Mouse (Mus musculus) heart, embryonic 10.5 days (tissue): ENCODE data around the gene Slc39a3. TPM values are rescaled to one million over a fixed set of nuclear protein-coding genes. Genes with fewer than 3 reads are reported as not detected.
"Not testable (repeated sequence)": the region's sequence is repeated elsewhere in the genome, so short reads cannot be mapped to it uniquely, and the experiment has no call there.

Experiments
- DNase-seq: peaks from one replicate; pipeline ENCODE4 v3.0.0-alpha.2; 2017; ENCODE audit warnings: low spot score
- H3K27ac ChIP-seq: fragments of 300-500 bp; sonication (generic); 2 replicates; pipeline ENCODE4 v1.5.1; 2016; ENCODE audit warnings: mild to moderate bottlenecking
- H3K27me3 ChIP-seq: fragments of 300-500 bp; sonication (generic); 2 replicates; pipeline ENCODE4 v1.6.1; 2016; ENCODE audit warnings: mild to moderate bottlenecking; ENCODE audit not compliant: poor library complexity, insufficient read depth, severe bottlenecking
- H3K36me3 ChIP-seq: fragments of 300-500 bp; sonication (generic); 2 replicates; pipeline ENCODE4 v1.6.1; 2016; ENCODE audit warnings: mild to moderate bottlenecking, moderate library complexity
- H3K4me1 ChIP-seq: fragments of 300-500 bp; sonication (generic); 2 replicates; pipeline ENCODE4 v1.6.1; 2016; ENCODE audit warnings: mild to moderate bottlenecking
- H3K4me3 ChIP-seq: fragments of 300-500 bp; sonication (generic); 2 replicates; pipeline ENCODE4 v1.5.1; 2016; ENCODE audit warnings: mild to moderate bottlenecking, moderate library complexity
- H3K9me3 ChIP-seq: fragments of 300-500 bp; sonication (generic); 2 replicates; pipeline ENCODE4 v1.6.1; 2016; ENCODE audit warnings: mild to moderate bottlenecking, moderate library complexity
- WGBS: fragments of 180-500 bp; shearing (Covaris S2); methylation state at CpG from one replicate; pipeline ENCODE4 v1.1.7; 2016; 5-methylcytosine and 5-hydroxymethylcytosine counted together
- polyA plus RNA-seq: library from polyadenylated mRNA; unstranded; fragments of >200 nt; fragmentation: Nextera tagmentation; extraction: Ambion mirVana; gene quantifications from 2 replicates; pipeline ENCODE4 v1.2.1, GENCODE M21; 2016

The Slc39a3 gene
- polyA plus RNA-seq, 1 experiment from 2014 or later: 10.7 TPM

DNA sequence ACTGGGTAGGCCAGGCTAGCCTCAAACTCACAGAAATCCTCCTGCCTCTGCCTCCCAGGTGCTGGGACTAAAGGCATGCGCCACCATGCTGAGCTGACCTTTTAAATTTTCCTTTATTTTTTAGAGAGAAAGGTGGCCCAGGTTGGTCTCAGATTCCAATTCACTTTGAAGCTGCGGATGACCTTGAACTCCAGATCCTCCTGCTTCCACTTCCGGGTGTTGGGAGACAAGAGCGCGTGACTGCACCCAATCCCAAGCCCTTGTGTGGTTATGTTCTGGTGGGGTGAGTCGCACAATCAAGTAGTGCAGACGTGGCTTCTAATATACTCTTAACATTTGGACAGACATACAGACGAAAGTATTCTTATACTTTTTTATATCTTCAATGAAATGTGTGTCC is 40.7 kb downstream of the Slc39a3 start:
- no peak overlapping the region for H3K4me3 ChIP-seq
- peaks cover 58% of the 10 kb centered on the region for H3K27me3 ChIP-seq
- DNase-seq: no peak
- WGBS: 91% methylated on average over 8 of the region's 8 CpGs
- no peaks in the 10 kb centered on the region for H3K36me3 ChIP-seq
- no peak overlapping the region for H3K27ac ChIP-seq
- peaks cover 34% of the 10 kb centered on the region for H3K4me1 ChIP-seq
- no peaks in the 10 kb centered on the region for H3K9me3 ChIP-seq

- H3K36me3 ChIP-seq: no peaks in the 10 kb centered on the region
- peaks cover 21% of the 10 kb centered on the region for H3K4me1 ChIP-seq
- no peaks in the 10 kb centered on the region for H3K9me3 ChIP-seq
- H3K27ac ChIP-seq: no peak overlapping the region
- no peak for DNase-seq
- H3K4me3 ChIP-seq: peak overlapping the region; percentile 39; the same call in 1 of the 2 replicates
- WGBS: 10% methylated on average over 21 of the region's 21 CpGs
- peaks cover 52% of the 10 kb centered on the region for H3K27me3 ChIP-seq
These were observed 42.1 kb downstream of the Slc39a3 start for GRCm38 (mm10) chr10:80995091-80995632.

GRCm38 (mm10) chr10:80994621-80995020 is 42.6 kb downstream of the Slc39a3 start:
- Histone ChIP-seq H3K36me3 (no peaks in the 10 kb centered on the region), H3K4me1 (peaks cover 16% of the 10 kb centered on the region), H3K9me3 (no peaks in the 10 kb centered on the region), H3K27ac (peak overlapping the region; percentile 3; the same call in 1 of the 2 replicates), H3K27me3 (peaks cover 51% of the 10 kb centered on the region), H3K4me3 (peak overlapping the region; percentile 39; the same call in 1 of the 2 replicates)
- no peak for DNase-seq
- 50% methylated on average over 4 of the region's 4 CpGs for WGBS

DNA sequence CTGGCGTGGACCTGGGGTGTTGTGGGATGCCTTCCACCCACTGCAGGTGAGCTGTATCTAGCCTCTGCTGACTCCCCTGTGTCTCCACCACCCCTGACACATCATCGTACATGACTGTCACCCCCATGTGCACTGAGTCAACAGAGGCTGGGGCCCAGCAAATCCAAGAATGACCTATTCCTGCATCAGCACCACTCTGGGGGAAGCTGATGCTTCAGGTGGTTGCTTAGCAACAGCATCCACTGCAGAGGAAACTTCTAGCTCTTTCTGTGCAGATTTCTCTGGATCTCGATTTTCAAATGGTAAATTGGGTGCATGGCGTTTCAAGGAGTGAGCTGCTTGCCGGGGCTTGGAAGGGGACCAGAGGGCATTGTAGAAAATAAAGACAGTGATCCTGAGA is 44.0 kb downstream of the Slc39a3 start:
- Histone ChIP-seq H3K27me3 (peaks cover 52% of the 10 kb centered on the region), H3K9me3 (no peaks in the 10 kb centered on the region)
- 70% methylated on average over 5 of the region's 5 CpGs for WGBS

DNA sequence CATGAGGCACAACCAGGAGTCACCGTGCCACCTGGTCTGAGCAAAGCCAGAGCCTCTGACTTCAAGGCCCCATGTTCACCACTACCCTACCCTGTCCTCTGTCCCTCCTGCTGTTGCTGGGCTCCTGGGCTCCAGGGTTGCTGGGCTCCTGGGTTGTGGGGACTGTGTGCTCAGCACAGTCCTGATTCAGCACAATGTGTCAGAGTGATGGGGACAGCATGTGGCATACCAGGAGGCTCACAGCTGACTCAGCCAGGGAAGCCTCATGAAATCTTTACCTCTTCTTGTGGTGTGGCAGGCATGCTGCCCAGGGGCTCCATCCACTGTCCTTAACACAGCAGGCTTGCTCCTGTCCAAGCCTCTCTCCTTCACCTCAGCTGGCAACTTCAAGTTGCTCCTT is 45.3 kb downstream of the Slc39a3 start:
- Histone ChIP-seq H3K36me3 (no peaks in the 10 kb centered on the region), H3K27ac (no peak overlapping the region), H3K4me3 (no peak overlapping the region), H3K27me3 (peaks cover 47% of the 10 kb centered on the region), H3K4me1 (peaks cover 21% of the 10 kb centered on the region), H3K9me3 (no peaks in the 10 kb centered on the region)
- no peak for DNase-seq
- WGBS: 69% methylated on average over 1 of the region's 1 CpGs

More for the DNA sequence above, 44.0 kb downstream of the Slc39a3 start:
- Histone ChIP-seq H3K36me3 (no peaks in the 10 kb centered on the region), H3K4me3 (no peak overlapping the region), H3K4me1 (peaks cover 13% of the 10 kb centered on the region), H3K27ac (no peak overlapping the region)
- DNase-seq: no peak

- DNase-seq: no peak
- no peaks in the 10 kb centered on the region for H3K9me3 ChIP-seq
- no peaks in the 10 kb centered on the region for H3K36me3 ChIP-seq
- peaks cover 21% of the 10 kb centered on the region for H3K4me1 ChIP-seq
- H3K27me3 ChIP-seq: peaks cover 54% of the 10 kb centered on the region
- WGBS: 14% methylated on average over 3 of the region's 3 CpGs
- H3K4me3 ChIP-seq: no peak overlapping the region
- H3K27ac ChIP-seq: no peak overlapping the region
These were observed 46.2 kb downstream of the Slc39a3 start for GRCm38 (mm10) chr10:80991007-80991406.

GRCm38 (mm10) chr10:80990406-80990805 is 46.8 kb downstream of the Slc39a3 start:
- Histone ChIP-seq H3K36me3 (no peaks in the 10 kb centered on the region), H3K27ac (no peak overlapping the region), H3K27me3 (peaks cover 60% of the 10 kb centered on the region), H3K4me3 (no peak overlapping the region), H3K9me3 (no peaks in the 10 kb centered on the region), H3K4me1 (peaks cover 27% of the 10 kb centered on the region)
- 65% methylated on average over 7 of the region's 7 CpGs for WGBS
- no peak for DNase-seq

DNA sequence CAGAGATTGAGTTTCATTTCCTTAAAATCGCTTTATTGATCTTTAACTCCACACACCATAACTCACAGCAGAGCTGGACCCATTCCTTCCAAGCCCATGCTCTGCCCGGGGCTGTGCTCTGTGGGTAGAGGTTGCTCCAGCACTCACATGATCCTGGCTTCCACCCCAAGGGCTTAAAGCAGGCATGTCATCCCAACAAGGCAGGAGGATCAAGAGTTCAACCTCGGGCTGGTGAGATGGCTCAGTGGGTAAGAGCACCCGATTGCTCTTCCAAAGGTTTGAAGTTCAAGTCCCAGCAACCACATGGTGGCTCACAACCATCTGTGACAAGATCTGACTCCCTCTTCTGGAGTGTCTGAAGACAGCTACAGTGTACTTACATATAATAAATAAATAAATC is 47.4 kb downstream of the Slc39a3 start:
- not testable (repeated sequence) for H3K9me3 ChIP-seq, H3K4me3 ChIP-seq, H3K27ac ChIP-seq, DNase-seq, H3K36me3 ChIP-seq
- 52% methylated on average over 4 of the region's 4 CpGs for WGBS
- peaks cover 66% of the 10 kb centered on the region for H3K27me3 ChIP-seq
- peaks cover 28% of the 10 kb centered on the region for H3K4me1 ChIP-seq

GRCm38 (mm10) chr10:80989446-80989845 is 47.8 kb downstream of the Slc39a3 start:
- WGBS: 55% methylated on average over 6 of the region's 6 CpGs
- DNase-seq: no peak
- Histone ChIP-seq H3K9me3 (no peaks in the 10 kb centered on the region), H3K4me1 (peaks cover 24% of the 10 kb centered on the region), H3K27ac (no peak overlapping the region), H3K27me3 (peaks cover 66% of the 10 kb centered on the region), H3K36me3 (no peaks in the 10 kb centered on the region), H3K4me3 (no peak overlapping the region)

GRCm38 (mm10) chr10:80987709-80988441 is 49.4 kb downstream of the Slc39a3 start:
- peaks cover 64% of the 10 kb centered on the region for H3K27me3 ChIP-seq

GRCm38 (mm10) chr10:80986754-80987153 is 50.5 kb downstream of the Slc39a3 start:
- no peak for DNase-seq
- Histone ChIP-seq H3K36me3 (no peaks in the 10 kb centered on the region), H3K27ac (0 out of 2 replicates have a peak overlapping the region, but pooled peaks have one; percentile 59), H3K4me3 (no peak overlapping the region), H3K9me3 (no peaks in the 10 kb centered on the region), H3K27me3 (peaks cover 53% of the 10 kb centered on the region), H3K4me1 (peaks cover 20% of the 10 kb centered on the region)
- WGBS: 64% methylated on average over 6 of the region's 6 CpGs

More at GRCm38 (mm10) chr10:80987709-80988441, 49.4 kb downstream of the Slc39a3 start:
- DNase-seq: peak; percentile 94
- H3K9me3 ChIP-seq: no peaks in the 10 kb centered on the region
- H3K36me3 ChIP-seq: no peaks in the 10 kb centered on the region
- WGBS: 8% methylated on average over 10 of the region's 10 CpGs
- peak overlapping the region; percentile 72 for H3K27ac ChIP-seq
- peaks cover 20% of the 10 kb centered on the region for H3K4me1 ChIP-seq
- H3K4me3 ChIP-seq: no peak overlapping the region

DNA sequence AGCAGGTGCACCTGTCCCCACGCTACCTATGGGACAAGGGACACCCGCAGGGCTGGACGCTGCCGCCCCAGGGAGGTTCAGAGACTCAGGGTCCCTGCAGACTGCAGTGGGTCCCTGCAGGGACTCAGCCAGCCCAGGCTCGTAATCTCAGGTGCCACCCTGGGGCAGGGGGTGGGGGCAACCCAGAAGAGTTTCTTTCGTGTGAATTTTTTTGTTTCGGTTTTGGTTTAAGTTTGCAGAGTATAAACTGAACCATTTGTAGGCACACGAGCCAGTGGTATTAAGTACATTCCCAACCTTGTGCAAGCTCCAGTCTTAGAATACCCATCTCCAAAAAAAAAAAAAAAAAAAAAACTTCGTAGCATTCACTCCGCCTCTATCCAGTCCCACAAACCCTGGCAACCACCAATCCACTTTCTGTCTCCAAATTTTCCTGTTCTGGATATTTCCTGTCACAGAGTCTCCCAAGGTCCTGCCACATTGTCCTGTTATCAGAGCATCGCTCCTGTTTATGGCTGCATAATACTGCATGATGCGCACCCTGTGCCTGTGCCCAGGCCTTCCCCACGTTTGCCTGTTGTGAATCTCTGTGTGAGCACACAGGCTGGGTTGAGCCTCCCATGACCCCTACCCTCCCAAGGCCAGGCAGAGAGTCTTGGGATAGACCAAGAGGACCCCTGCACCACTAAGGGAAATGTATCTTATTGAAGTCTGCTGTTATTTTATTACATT is 51.1 kb downstream of the Slc39a3 start:
- 37% methylated on average over 13 of the region's 13 CpGs for WGBS
- no peak for DNase-seq
- H3K4me3 ChIP-seq: peak overlapping the region; percentile 52

More for the DNA sequence above, 51.1 kb downstream of the Slc39a3 start:
- H3K4me1 ChIP-seq: peaks cover 23% of the 10 kb centered on the region
- H3K27me3 ChIP-seq: peaks cover 53% of the 10 kb centered on the region
- H3K9me3 ChIP-seq: no peaks in the 10 kb centered on the region
- peak overlapping the region; percentile 64 for H3K27ac ChIP-seq
- H3K36me3 ChIP-seq: no peaks in the 10 kb centered on the region
